Mouse (Mus musculus) myocyte (in vitro differentiated cells): Measurements from ENCODE around the gene Adamts6.

Experiments
- CEBPB ChIP-seq: IDR thresholded peaks from 2 replicates; pipeline ENCODE4 v1.6.1; 2011; ENCODE audit warnings: mild to moderate bottlenecking, moderate library complexity; ENCODE audit not compliant: poor library complexity, insufficient read depth, severe bottlenecking
- E2F4 ChIP-seq: IDR thresholded peaks from one replicate; pipeline ENCODE4 v1.6.1; 2011; ENCODE audit warnings: mild to moderate bottlenecking, control low read depth, moderate library complexity; ENCODE audit not compliant: insufficient read depth
- MAX ChIP-seq: IDR thresholded peaks from one replicate; pipeline ENCODE4 v1.6.1; 2011; ENCODE audit warnings: low read depth, mild to moderate bottlenecking, control low read depth
- MYOD1 ChIP-seq, 3 experiments: IDR thresholded peaks; one replicate each; pipeline ENCODE4 v1.6.1; 2011; ENCODE audit warnings: control low read depth in 2 of 3, low read depth in 2 of 3, mild to moderate bottlenecking in 2 of 3, moderate library complexity in 1 of 3; ENCODE audit not compliant: insufficient read length in 2 of 3, control insufficient read depth in 1 of 3
- MYOG ChIP-seq, 3 experiments: IDR thresholded peaks; one replicate each; pipeline ENCODE4 v1.6.1; 2011; ENCODE audit warnings: control low read depth in 2 of 3, low read depth in 2 of 3, mild to moderate bottlenecking in 2 of 3; ENCODE audit not compliant: insufficient read length in 2 of 3, control insufficient read depth in 1 of 3, insufficient read depth in 1 of 3
- POLR2A ChIP-seq: IDR thresholded peaks from one replicate; pipeline ENCODE4 v1.6.1; 2011; ENCODE audit warnings: low read depth, mild to moderate bottlenecking, control low read depth, moderate library complexity; ENCODE audit not compliant: insufficient read length
- POLR2AphosphoS2 ChIP-seq: IDR thresholded peaks from one replicate; pipeline ENCODE4 v1.6.1; 2011; ENCODE audit warnings: low read depth, control low read depth; ENCODE audit not compliant: insufficient read length
- TCF12 ChIP-seq: IDR thresholded peaks from one replicate; pipeline ENCODE4 v1.6.1; 2011; ENCODE audit warnings: mild to moderate bottlenecking, control low read depth; ENCODE audit not compliant: poor library complexity, insufficient read depth, severe bottlenecking
- USF1 ChIP-seq: IDR thresholded peaks from one replicate; pipeline ENCODE4 v1.6.1; 2011; ENCODE audit warnings: low read depth, mild to moderate bottlenecking, control low read depth, moderate library complexity

DNA sequence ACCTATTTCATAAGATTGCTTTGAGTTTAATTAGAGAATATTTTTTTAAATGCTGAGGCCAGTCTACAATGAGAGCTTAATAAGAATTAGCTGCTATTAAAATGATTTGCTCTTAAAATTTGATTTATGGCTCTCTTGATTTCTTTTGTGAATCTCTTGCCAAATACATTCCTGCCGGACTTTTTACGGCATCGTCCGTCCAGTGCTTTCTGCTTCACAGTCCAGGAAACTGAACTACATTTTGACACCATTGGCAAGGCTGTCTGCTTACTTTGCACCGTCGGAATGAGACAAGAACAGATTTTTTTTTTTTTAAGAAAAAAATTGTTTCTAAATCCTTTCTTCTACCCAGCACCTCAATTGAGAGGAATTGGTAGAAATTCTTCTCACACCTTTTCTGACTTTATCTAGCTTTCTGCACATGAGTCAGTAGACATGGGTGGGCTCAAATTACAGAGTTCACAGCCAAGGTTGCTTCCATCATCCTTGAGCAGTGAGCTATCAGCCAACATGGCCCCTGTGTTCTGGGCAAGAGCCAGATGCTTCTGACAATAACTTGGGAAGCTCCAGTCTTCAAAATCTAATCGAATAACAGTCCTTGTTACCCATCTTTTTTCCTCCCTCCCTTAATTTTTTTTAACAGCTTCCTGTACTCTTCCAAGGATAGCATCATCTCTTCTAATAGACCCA is 246.3 kb downstream of the Adamts6 start:
- no peak for TF ChIP-seq POLR2A
- no peak for TF ChIP-seq POLR2AphosphoS2
- TF ChIP-seq MYOD1 (IDR thresholded peaks at IDR 0.05; ENCODE audit: control insufficient read depth in 1 of 3, insufficient read length in 2 of 3, low read depth in 2 of 3) = no peak
- no peak for TF ChIP-seq E2F4
- no peak for TF ChIP-seq USF1
- TF ChIP-seq MAX = no peak
- TF ChIP-seq TCF12 = no peak
- TF ChIP-seq CEBPB = no peak
- no peak for TF ChIP-seq MYOG (IDR thresholded peaks at IDR 0.05; ENCODE audit: control insufficient read depth in 1 of 3, insufficient read depth in 1 of 3, insufficient read length in 2 of 3, low read depth in 2 of 3)
